Comparison of ENCODE assay signal across 18 mouse cellular contexts in the genomic region with DNA sequence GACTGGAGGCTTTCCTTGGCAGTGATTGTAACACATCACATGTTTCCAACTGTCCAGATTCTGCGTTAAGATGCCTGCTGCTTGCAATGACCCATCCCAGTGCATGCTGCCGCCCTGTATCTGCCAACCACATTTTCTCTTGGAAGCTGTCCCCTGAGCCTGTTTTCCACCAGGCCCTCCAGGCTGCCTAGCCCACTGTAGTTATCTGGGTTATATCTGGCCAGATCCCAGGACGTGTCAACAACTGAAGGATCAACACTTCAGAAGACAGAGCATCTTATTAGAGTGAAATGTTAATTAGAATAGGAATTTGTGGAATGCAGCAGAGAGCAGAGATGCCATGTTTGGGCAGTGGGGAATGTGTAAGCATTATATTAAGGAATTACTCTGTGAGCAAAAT.
DNase-seq lines count a peak whose midpoint lies in the region; ATAC-seq and TF ChIP-seq lines count a peak whose summit lies in the region.
"Had no signal": no experiment of that assay in that cellular context is flagged by ENCODE, and none has a peak within 500 bp of the region (broad histone marks: within the 10 kb centered on the region; RNA-seq: fewer than 3 reads in every experiment).

No protein-coding gene starts in this region.

- intact Hi-C loops in heart, adult 2 months (cut with DNase I): no loop called here

- TF ChIP-seq POLR2A in heart, adult 2 months (IDR thresholded peaks at IDR 0.05; ENCODE audit: insufficient read depth, low read depth, low read length): no peak

- WGBS in heart, adult 2 months: 24% methylated on average over 3 of the region's 3 CpGs
- 51% methylated on average over 3 of the region's 3 CpGs for WGBS in hindbrain, embryonic 16.5 days
- 60% methylated on average over 3 of the region's 3 CpGs for WGBS in hindbrain, embryonic 13.5 days
- 21% methylated on average over 3 of the region's 3 CpGs for WGBS in forebrain, embryonic 16.5 days

- H3K27me3 ChIP-seq in heart, adult 2 months (ENCODE audit: control insufficient read depth, insufficient read depth, low read length): no peaks in the 10 kb centered on the region
- H3K27me3 ChIP-seq in hindbrain, embryonic 16.5 days (replicated peaks; ENCODE audit: control insufficient read depth, insufficient read depth, low read length): no peaks in the 10 kb centered on the region
- H3K27me3 ChIP-seq in hindbrain, embryonic 13.5 days: no peaks in the 10 kb centered on the region
- H3K27me3 ChIP-seq in forebrain, embryonic 16.5 days (replicated peaks; ENCODE audit: control insufficient read depth, insufficient read depth, low read length): no peaks in the 10 kb centered on the region
- H3K27me3 ChIP-seq: intestine, embryonic 15.5 days; neural tube, embryonic 15.5 days had no signal

- peak; percentile 76 to 78 for DNase-seq in cerebellum, postnatal 10 days
- DNase-seq in cerebellum, adult 11-12 months: no peak
- peak; percentile 81 for DNase-seq in heart, adult 11 months
- no peak for DNase-seq in heart, adult 2 months
- no peak for DNase-seq in right cerebral cortex, postnatal 36 days (ENCODE audit: low spot score in 2 of 2)
- DNase-seq: adrenal gland, adult 2 months; gastrocnemius, postnatal 10 days; lung, adult 18-20 months; lung, postnatal 36 days; thymus, adult 18-20 months had no signal

- TF ChIP-seq CTCF in heart, adult 2 months (IDR thresholded peaks at IDR 0.05): no peak

- H3K27ac ChIP-seq in heart, adult 2 months: no peak overlapping the region
- no peak overlapping the region for H3K27ac ChIP-seq in hindbrain, embryonic 16.5 days (ENCODE audit: low read depth, low read length)
- H3K27ac ChIP-seq in hindbrain, embryonic 13.5 days: no peak overlapping the region
- peak overlapping the region; percentile 39 for H3K27ac ChIP-seq in forebrain, embryonic 16.5 days (ENCODE audit: low read length)
- H3K27ac ChIP-seq: intestine, embryonic 15.5 days; neural tube, embryonic 15.5 days had no signal

- H3K36me3 ChIP-seq in heart, adult 2 months (ENCODE audit: control insufficient read depth, insufficient read depth, low read length): no peaks in the 10 kb centered on the region
- no peaks in the 10 kb centered on the region for H3K36me3 ChIP-seq in hindbrain, embryonic 16.5 days (ENCODE audit: control insufficient read depth, insufficient read depth, low read length)
- H3K36me3 ChIP-seq in hindbrain, embryonic 13.5 days: no peaks in the 10 kb centered on the region
- H3K36me3 ChIP-seq in forebrain, embryonic 16.5 days (ENCODE audit: control insufficient read depth, insufficient read depth): no peaks in the 10 kb centered on the region
- H3K36me3 ChIP-seq: G1E; intestine, embryonic 15.5 days; neural tube, embryonic 15.5 days had no signal

- no peak for TF ChIP-seq EP300 in heart, adult 2 months (IDR thresholded peaks at IDR 0.05; ENCODE audit: insufficient read depth, low read depth, low read length)

- no peak overlapping the region for H3K9ac ChIP-seq in heart, adult 2 months (ENCODE audit: low read depth, low read length)
- no peak overlapping the region for H3K9ac ChIP-seq in hindbrain, embryonic 16.5 days (ENCODE audit: low read depth, low read length)
- H3K9ac ChIP-seq in hindbrain, embryonic 13.5 days: no peak overlapping the region
- no peak overlapping the region for H3K9ac ChIP-seq in forebrain, embryonic 16.5 days (replicated peaks; ENCODE audit: low read depth, low read length)
- H3K9ac ChIP-seq: intestine, embryonic 15.5 days; neural tube, embryonic 15.5 days had no signal

- no peaks in the 10 kb centered on the region for H3K79me2 ChIP-seq in heart, adult 2 months (replicated peaks; ENCODE audit: control insufficient read depth, insufficient read depth, low read length)

- H3K9me3 ChIP-seq in hindbrain, embryonic 16.5 days (ENCODE audit: control insufficient read depth, low read length): no peaks in the 10 kb centered on the region
- no peaks in the 10 kb centered on the region for H3K9me3 ChIP-seq in hindbrain, embryonic 13.5 days
- H3K9me3 ChIP-seq in forebrain, embryonic 16.5 days (ENCODE audit: control insufficient read depth, low read length): no peaks in the 10 kb centered on the region
- H3K9me3 ChIP-seq: G1E; intestine, embryonic 15.5 days; neural tube, embryonic 15.5 days had no signal

- H3K4me2 ChIP-seq in hindbrain, embryonic 16.5 days (ENCODE audit: low read length): no peak overlapping the region
- H3K4me2 ChIP-seq in hindbrain, embryonic 13.5 days: no peak overlapping the region
- H3K4me2 ChIP-seq in forebrain, embryonic 16.5 days (ENCODE audit: low read length): no peak overlapping the region
- H3K4me2 ChIP-seq: intestine, embryonic 15.5 days; midbrain, embryonic 11.5 days; neural tube, embryonic 15.5 days had no signal

- H3K4me3 ChIP-seq in heart, adult 2 months: no peak overlapping the region
- no peak overlapping the region for H3K4me3 ChIP-seq in hindbrain, embryonic 16.5 days (ENCODE audit: low read length)
- H3K4me3 ChIP-seq in hindbrain, embryonic 13.5 days: no peak overlapping the region
- H3K4me3 ChIP-seq in forebrain, embryonic 16.5 days (replicated peaks; ENCODE audit: low read length): no peak overlapping the region
- H3K4me3 ChIP-seq: intestine, embryonic 15.5 days; neural tube, embryonic 15.5 days had no signal

- ATAC-seq in hindbrain, embryonic 16.5 days: peak; percentile 67; the same call in 1 of the 2 replicates
- no peak for ATAC-seq in hindbrain, embryonic 13.5 days (ENCODE audit: low FRiP score)
- ATAC-seq in forebrain, embryonic 16.5 days: peak; percentile 94
- ATAC-seq: CD4-positive, CD25-positive, alpha-beta regulatory T cell, adult 4 months; intestine, embryonic 15.5 days had no signal

- no peaks in the 10 kb centered on the region; the same call in 1 of the 2 replicates for H3K4me1 ChIP-seq in heart, adult 2 months (ENCODE audit: control insufficient read depth, insufficient read depth, low read length)
- H3K4me1 ChIP-seq in hindbrain, embryonic 16.5 days (ENCODE audit: control insufficient read depth, insufficient read depth, low read depth, low read length): no peaks in the 10 kb centered on the region
- no peaks in the 10 kb centered on the region for H3K4me1 ChIP-seq in hindbrain, embryonic 13.5 days (replicated peaks)
- peaks cover 6% of the 10 kb centered on the region for H3K4me1 ChIP-seq in forebrain, embryonic 16.5 days (replicated peaks; ENCODE audit: control insufficient read depth, insufficient read depth, low read length)
- H3K4me1 ChIP-seq: intestine, embryonic 15.5 days; neural tube, embryonic 15.5 days had no signal

Comparison
In these comparisons a context has a peak if more than half of its experiments do, and no peak if none do; other contexts are left out.
1. DNase-seq: peak in cerebellum, postnatal 10 days (2 of 2) and heart, adult 11 months (single experiment); none in cerebellum, adult 11-12 months (single experiment), heart, adult 2 months (0 of 2) and right cerebral cortex, postnatal 36 days (0 of 2).